Comparison of ENCODE assay signal across 22 mouse cellular contexts in genomic region chr11:61297901-61298300, GRCm38 (mm10). TPM values are rescaled to one million over a fixed set of nuclear protein-coding genes. Genes with fewer than 3 reads are reported as not detected.
A peak's percentile ranks its signal among the peaks of the same experiment; 100 is the strongest.
DNase-seq lines count a peak whose midpoint lies in the region; ATAC-seq and TF ChIP-seq lines count a peak whose summit lies in the region.
"Had no signal": no experiment of that assay in that cellular context is flagged by ENCODE, and none has a peak within 500 bp of the region (broad histone marks: within the 10 kb centered on the region; RNA-seq: fewer than 3 reads in every experiment).

No protein-coding gene starts in this region.

- H3K9ac ChIP-seq in kidney, embryonic 15.5 days, result no peak overlapping the region
- H3K9ac ChIP-seq in stomach, postnatal 0 days (ENCODE audit: low read length), result no peak overlapping the region
- H3K9ac ChIP-seq: embryonic facial prominence, embryonic 13.5 days; forebrain, embryonic 12.5 days; heart, embryonic 12.5 days had no signal

- H3K4me3 ChIP-seq in kidney, embryonic 15.5 days (replicated peaks), result no peak overlapping the region
- no peak overlapping the region for H3K4me3 ChIP-seq in stomach, postnatal 0 days (ENCODE audit: low read depth, low read length)
- no peak overlapping the region for H3K4me3 ChIP-seq in cerebellum, adult 2 months (replicated peaks; ENCODE audit: insufficient read depth, low read depth, low read length)
- H3K4me3 ChIP-seq: embryonic facial prominence, embryonic 13.5 days; forebrain, embryonic 12.5 days; heart, adult 2 months; heart, embryonic 12.5 days; hindbrain, embryonic 10.5 days had no signal

- no peak overlapping the region for H3K27ac ChIP-seq in kidney, embryonic 15.5 days
- no peak overlapping the region for H3K27ac ChIP-seq in stomach, postnatal 0 days (replicated peaks)
- no peak overlapping the region for H3K27ac ChIP-seq in cerebellum, adult 2 months (ENCODE audit: insufficient read depth, low read length)
- H3K27ac ChIP-seq: embryonic facial prominence, embryonic 13.5 days; forebrain, embryonic 12.5 days; heart, adult 2 months; hindbrain, embryonic 10.5 days had no signal

- H3K4me2 ChIP-seq in kidney, embryonic 15.5 days, result no peak overlapping the region
- no peak overlapping the region for H3K4me2 ChIP-seq in stomach, postnatal 0 days (replicated peaks; ENCODE audit: low read depth)
- H3K4me2 ChIP-seq: embryonic facial prominence, embryonic 13.5 days; forebrain, embryonic 12.5 days; heart, embryonic 12.5 days had no signal

- peaks cover 13% of the 10 kb centered on the region; the same call in 1 of the 2 replicates for H3K4me1 ChIP-seq in kidney, embryonic 15.5 days
- H3K4me1 ChIP-seq in stomach, postnatal 0 days (replicated peaks; ENCODE audit: control insufficient read depth, insufficient read depth), result peaks cover 4% of the 10 kb centered on the region; the same call in 1 of the 2 replicates
- no peaks in the 10 kb centered on the region; the same call in 1 of the 2 replicates for H3K4me1 ChIP-seq in cerebellum, adult 2 months (ENCODE audit: control insufficient read depth, insufficient read depth, low read length)

- WGBS in kidney, embryonic 15.5 days, result 57% methylated on average over 2 of the region's 2 CpGs
- WGBS in stomach, postnatal 0 days, result 29% methylated on average over 2 of the region's 2 CpGs
- WGBS in cerebellum, adult 2 months, result 48% methylated on average over 2 of the region's 2 CpGs

- H3K36me3 ChIP-seq in kidney, embryonic 15.5 days, result no peaks in the 10 kb centered on the region
- no peaks in the 10 kb centered on the region for H3K36me3 ChIP-seq in stomach, postnatal 0 days (ENCODE audit: control insufficient read depth, insufficient read depth, low read length)
- H3K36me3 ChIP-seq: embryonic facial prominence, embryonic 13.5 days; forebrain, embryonic 12.5 days; G1E; heart, embryonic 12.5 days; hindbrain, embryonic 10.5 days had no signal

- TF ChIP-seq CTCF in stomach, postnatal 0 days (IDR thresholded peaks at IDR 0.05; ENCODE audit: low read depth), result no peak
- TF ChIP-seq CTCF in cerebellum, adult 2 months (IDR thresholded peaks at IDR 0.05; ENCODE audit: borderline replicate concordance, insufficient read depth, low read depth, low read length), result no peak

- no peak for TF ChIP-seq EP300 in stomach, postnatal 0 days (optimal IDR thresholded peaks at IDR 0.05)

- ATAC-seq in kidney, embryonic 15.5 days (replicated peaks; ENCODE audit: low FRiP score), result no peak
- ATAC-seq in stomach, postnatal 0 days (ENCODE audit: low FRiP score, low TSS enrichment), result peak; percentile 82
- ATAC-seq: forebrain, embryonic 16.5 days had no signal

- no peaks in the 10 kb centered on the region for H3K9me3 ChIP-seq in kidney, embryonic 15.5 days (replicated peaks)
- no peaks in the 10 kb centered on the region for H3K9me3 ChIP-seq in stomach, postnatal 0 days (ENCODE audit: control insufficient read depth, low read length)
- H3K9me3 ChIP-seq: embryonic facial prominence, embryonic 13.5 days; forebrain, embryonic 12.5 days; G1E had no signal

- TF ChIP-seq POLR2A in cerebellum, adult 2 months (IDR thresholded peaks at IDR 0.05; ENCODE audit: borderline replicate concordance, insufficient read depth, low read length), result no peak

- no peaks in the 10 kb centered on the region for H3K27me3 ChIP-seq in kidney, embryonic 15.5 days
- no peaks in the 10 kb centered on the region for H3K27me3 ChIP-seq in stomach, postnatal 0 days (ENCODE audit: control insufficient read depth, insufficient read depth, low read length)
- no peaks in the 10 kb centered on the region for H3K27me3 ChIP-seq in cerebellum, adult 2 months (ENCODE audit: control insufficient read depth, insufficient read depth, low read length)
- H3K27me3 ChIP-seq: embryonic facial prominence, embryonic 13.5 days; forebrain, embryonic 12.5 days; heart, embryonic 12.5 days had no signal

- peak; percentile 52 to 62 for DNase-seq in kidney, adult 8-10 months
- peak; percentile 33 for DNase-seq in urinary bladder, postnatal 14 days (ENCODE audit: low spot score)
- no peak for DNase-seq in urinary bladder, postnatal 25 days (ENCODE audit: low spot score)
- DNase-seq in kidney, postnatal 14 days, result peak; percentile 56
- peak; percentile 52 for DNase-seq in stomach, postnatal 0 days (ENCODE audit: low spot score)
- DNase-seq in layer of hippocampus, adult 8-10 months (ENCODE audit: low spot score in 2 of 2), result no peak
- no peak for DNase-seq in cerebellum, adult 2 months
- DNase-seq: adrenal gland, postnatal 14 days; cerebellum, adult 11-12 months; cerebellum, adult 9-11 months; cerebellum, postnatal 36 days; gastrocnemius, postnatal 10 days; heart, adult 2 months had no signal

RNA-seq across cellular contexts. Expression of gene Aldh3a2, which starts 30.6 kb away (rescaled TPM):
- polyA plus RNA-seq in kidney, embryonic 15.5 days (2015; fragmentation: Nextera tagmentation; extraction: Ambion mirVana), result 32.2 and 34.7 TPM in 2 replicates
- 68.0 and 68.4 TPM in 2 replicates for polyA plus RNA-seq in stomach, postnatal 0 days (2015; fragmentation: Nextera tagmentation; extraction: Ambion mirVana)
- total RNA-seq in layer of hippocampus, adult 8-10 months (2022), result 10 to 100 TPM; 60.4 to 66.4 (median 61.1) TPM
- 68.4 and 74.8 TPM in 2 replicates for polyA plus RNA-seq in cerebellum, adult 2 months (2012; rRNA removed)

RNA-seq across cellular contexts. Expression of gene Slc47a2, which starts 44.8 kb away (rescaled TPM):
- polyA plus RNA-seq in kidney, embryonic 15.5 days (2015; fragmentation: Nextera tagmentation; extraction: Ambion mirVana), result not detected in 2 replicates
- 0.12 and 0.29 TPM in 2 replicates for polyA plus RNA-seq in stomach, postnatal 0 days (2015; fragmentation: Nextera tagmentation; extraction: Ambion mirVana)
- total RNA-seq in layer of hippocampus, adult 8-10 months (2022), result under 1 TPM in 3 of 4 experiments, not detected in 1; 0.31 to 0.39 (median 0.32) TPM
- 0.07 and 0.11 TPM in 2 replicates for polyA plus RNA-seq in cerebellum, adult 2 months (2012; rRNA removed)
- total RNA-seq: adrenal gland, postnatal 14 days; G1E; gastrocnemius, postnatal 10 days; gastrocnemius, postnatal 4 days; heart, adult 2 months; heart, postnatal 25 days had no signal
- polyA plus RNA-seq: embryonic facial prominence, embryonic 13.5 days; forebrain, embryonic 12.5 days; forebrain, embryonic 16.5 days; G1E; heart, embryonic 12.5 days; hindbrain, embryonic 10.5 days had no signal

Comparison
In these comparisons a context has a peak if more than half of its experiments do, and no peak if none do; other contexts are left out.
1. DNase-seq: peak in kidney, adult 8-10 months (2 of 2), urinary bladder, postnatal 14 days (single experiment), kidney, postnatal 14 days (single experiment) and stomach, postnatal 0 days (single experiment); none in urinary bladder, postnatal 25 days (single experiment), layer of hippocampus, adult 8-10 months (0 of 2) and cerebellum, adult 2 months (0 of 2).